Mouse (Mus musculus) liver, embryonic 14.5 days (tissue): ENCODE results near the gene Prpf3.

Source experiments
- CTCF ChIP-seq: IDR thresholded peaks from 2 replicates; pipeline ENCODE4 v1.5.1; 2016; ENCODE audit warnings: antibody characterized with exemption, low read depth, control low read depth
- EP300 ChIP-seq: IDR thresholded peaks from 2 replicates; pipeline ENCODE4 v1.6.1; 2016; ENCODE audit warnings: antibody characterized with exemption, low read depth

GRCm38 (mm10) chr3:95879063-95879462 is 23.4 kb upstream of the Prpf3 start:
- TF ChIP-seq CTCF (no peak), EP300 (no peak)
